Mouse (Mus musculus) forebrain, postnatal 0 days (tissue): ENCODE results near the gene Pfkfb4. TPM values are rescaled to one million over a fixed set of nuclear protein-coding genes. Genes with fewer than 3 reads are reported as not detected.

Source experiments
- ATAC-seq: fragments of 200-750 bp; cut with Nextera tagmentation; 2 replicates; pipeline ENCODE4 v1.8.0; 2017; ENCODE audit warnings: mild to moderate bottlenecking, moderate library complexity
- DNase-seq: peaks from one replicate; pipeline ENCODE4 v3.0.0-alpha.2; 2015
- H3K27ac ChIP-seq: fragments of 300-500 bp; sonication (generic); 2 replicates; pipeline ENCODE4 v1.5.1; 2014; ENCODE audit warnings: low read depth, mild to moderate bottlenecking, antibody characterized with exemption, low read length, moderate library complexity, mixed read lengths
- H3K27me3 ChIP-seq: fragments of 300-500 bp; sonication (generic); 2 replicates; pipeline ENCODE4 v1.6.1; 2014; ENCODE audit warnings: mild to moderate bottlenecking, low read length, mixed read lengths; ENCODE audit not compliant: insufficient read depth
- H3K36me3 ChIP-seq: fragments of 300-500 bp; sonication (generic); 2 replicates; pipeline ENCODE4 v1.6.1; 2014; ENCODE audit warnings: mild to moderate bottlenecking, moderate library complexity; ENCODE audit not compliant: insufficient read depth
- H3K4me1 ChIP-seq: fragments of 300-500 bp; sonication (generic); 2 replicates; pipeline ENCODE4 v1.6.1; 2014; ENCODE audit warnings: antibody characterized with exemption; ENCODE audit not compliant: insufficient read depth
- H3K4me2 ChIP-seq: fragments of 300-500 bp; sonication (generic); 2 replicates; pipeline ENCODE4 v1.6.1; 2014; ENCODE audit warnings: low read depth, mild to moderate bottlenecking, moderate library complexity
- H3K4me3 ChIP-seq: fragments of 300-500 bp; sonication (generic); 2 replicates; pipeline ENCODE4 v1.5.1; 2014; ENCODE audit warnings: low read depth, low read length, mixed read lengths
- H3K9ac ChIP-seq: fragments of 300-500 bp; sonication (generic); 2 replicates; pipeline ENCODE4 v1.6.1; 2014; ENCODE audit warnings: mild to moderate bottlenecking
- H3K9me3 ChIP-seq: fragments of 300-500 bp; sonication (generic); 2 replicates; pipeline ENCODE4 v1.6.1; 2016; ENCODE audit warnings: low read length
- CTCF ChIP-seq: sonication (generic); IDR thresholded peaks from 2 replicates; pipeline ENCODE4 v1.5.1; 2016; ENCODE audit warnings: antibody characterized with exemption, control low read depth, low read depth
- WGBS: fragments of 180-500 bp; shearing (Covaris S2); extraction: QIAGEN DNeasy Blood & Tissue Kit; methylation state at CpG from one replicate; pipeline ENCODE4 v1.1.7; 2014; 5-methylcytosine and 5-hydroxymethylcytosine counted together
- polyA plus RNA-seq: library from polyadenylated mRNA; unstranded; fragments of >200 nt; fragmentation: Nextera tagmentation; extraction: Ambion mirVana; gene quantifications from 2 replicates; pipeline ENCODE4 v1.2.1, GENCODE M21; 2015
- total RNA-seq: library from RNA; depleted of rRNA; stranded (reverse); fragments of >200 nt; gene quantifications from 2 replicates; pipeline ENCODE4 v1.2.3, GENCODE M21; 2014

Gene Pfkfb4
- total and polyA plus RNA-seq, 2 experiments from 2014 or later: 21.7 to 46.4 TPM

DNA sequence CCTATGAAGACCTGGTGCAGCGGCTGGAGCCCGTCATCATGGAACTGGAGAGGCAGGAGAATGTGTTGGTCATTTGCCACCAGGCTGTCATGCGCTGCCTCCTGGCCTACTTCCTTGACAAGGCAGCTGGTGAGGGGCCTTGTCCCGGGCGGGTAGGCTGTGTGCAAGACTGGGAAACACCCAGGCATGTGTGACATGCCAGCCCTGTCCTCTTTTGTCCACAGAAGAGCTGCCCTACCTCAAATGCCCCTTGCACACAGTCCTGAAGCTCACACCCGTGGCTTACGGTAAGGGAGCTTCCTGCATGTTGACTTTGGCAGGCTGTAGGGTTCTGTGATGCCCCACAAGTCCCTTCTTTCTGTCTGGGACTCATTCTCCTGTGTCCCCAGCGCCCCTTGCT lies 35.9 kb downstream of the Pfkfb4 start:
- no peaks in the 10 kb centered on the region for H3K9me3 ChIP-seq
- H3K4me2 ChIP-seq: no peak overlapping the region
- 86% methylated on average over 8 of the region's 8 CpGs for WGBS
- H3K27me3 ChIP-seq: no peaks in the 10 kb centered on the region
- H3K36me3 ChIP-seq: peaks cover 40% of the 10 kb centered on the region
- no peak overlapping the region for H3K9ac ChIP-seq
- H3K4me3 ChIP-seq: no peak overlapping the region
- TF ChIP-seq CTCF: no peak
- DNase-seq (no peak), ATAC-seq (no peak)
- no peak overlapping the region for H3K27ac ChIP-seq
- H3K4me1 ChIP-seq: no peaks in the 10 kb centered on the region

DNA sequence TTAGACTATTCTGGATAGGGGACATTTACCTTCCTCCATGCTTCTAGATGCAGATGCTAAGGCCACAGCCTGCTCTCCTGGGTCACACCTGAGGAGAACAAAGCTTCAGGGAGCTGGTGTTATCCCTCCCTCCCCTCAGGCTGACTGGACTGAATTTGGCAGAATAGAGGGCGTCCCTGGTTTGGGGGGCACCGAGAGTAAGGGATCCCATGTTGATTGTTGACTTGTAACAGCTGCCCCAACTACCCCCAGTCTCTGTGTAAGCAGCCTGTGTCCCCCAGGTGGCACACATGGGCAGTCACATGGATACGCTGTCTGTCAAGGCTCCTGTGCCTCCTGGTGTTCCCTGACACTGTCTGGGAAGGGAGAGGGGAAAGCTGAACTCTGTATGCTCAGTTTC lies 36.8 kb downstream of the Pfkfb4 start:
- ATAC-seq (no peak), DNase-seq (no peak)
- Histone ChIP-seq H3K27ac (no peak overlapping the region), H3K4me1 (no peaks in the 10 kb centered on the region), H3K27me3 (no peaks in the 10 kb centered on the region), H3K4me3 (no peak overlapping the region), H3K4me2 (no peak overlapping the region), H3K36me3 (peaks cover 36% of the 10 kb centered on the region), H3K9ac (no peak overlapping the region), H3K9me3 (no peaks in the 10 kb centered on the region)
- 85% methylated on average over 3 of the region's 3 CpGs for WGBS
- TF ChIP-seq CTCF: no peak

- Histone ChIP-seq H3K4me1 (no peaks in the 10 kb centered on the region), H3K9ac (no peak overlapping the region), H3K36me3 (peaks cover 36% of the 10 kb centered on the region), H3K4me2 (no peak overlapping the region), H3K27me3 (no peaks in the 10 kb centered on the region), H3K4me3 (no peak overlapping the region), H3K9me3 (no peaks in the 10 kb centered on the region), H3K27ac (no peak overlapping the region)
- ATAC-seq (no peak), DNase-seq (no peak)
- TF ChIP-seq CTCF: no peak
- WGBS: 89% methylated on average over 5 of the region's 5 CpGs
These were observed 37.3 kb downstream of the Pfkfb4 start for GRCm38 (mm10) chr9:109028919-109029318.

DNA sequence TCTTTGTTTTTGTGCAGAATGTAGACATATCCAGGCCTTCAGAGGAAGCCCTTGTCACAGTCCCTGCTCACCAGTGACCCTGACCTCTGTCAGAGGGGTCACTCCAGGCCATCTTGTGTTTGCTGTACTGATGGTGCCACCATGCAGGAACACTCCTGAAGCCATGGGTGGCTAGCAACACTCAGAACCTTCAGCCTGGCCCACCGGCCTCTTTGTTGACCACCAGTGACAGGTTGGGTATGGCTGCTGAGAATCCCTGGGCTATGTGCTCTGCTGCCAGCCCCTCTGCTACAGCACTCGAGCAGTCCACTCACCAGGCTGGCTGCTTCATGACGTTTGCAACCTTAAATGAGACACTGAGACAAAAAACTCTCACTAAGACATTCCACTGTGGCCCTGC lies 38.7 kb downstream of the Pfkfb4 start:
- H3K4me3 ChIP-seq: no peak overlapping the region
- TF ChIP-seq CTCF: no peak
- H3K27ac ChIP-seq: no peak overlapping the region
- H3K27me3 ChIP-seq: no peaks in the 10 kb centered on the region
- H3K4me1 ChIP-seq: no peaks in the 10 kb centered on the region
- H3K9ac ChIP-seq: no peak overlapping the region
- H3K9me3 ChIP-seq: no peaks in the 10 kb centered on the region
- H3K4me2 ChIP-seq: no peak overlapping the region
- 77% methylated on average over 3 of the region's 3 CpGs for WGBS
- DNase-seq: no peak
- H3K36me3 ChIP-seq: peaks cover 26% of the 10 kb centered on the region
- no peak for ATAC-seq

- DNase-seq (no peak), ATAC-seq (no peak)
- Histone ChIP-seq H3K4me2 (no peak overlapping the region), H3K9ac (no peak overlapping the region), H3K36me3 (peaks cover 26% of the 10 kb centered on the region), H3K9me3 (no peaks in the 10 kb centered on the region), H3K4me3 (no peak overlapping the region), H3K27ac (no peak overlapping the region), H3K27me3 (no peaks in the 10 kb centered on the region), H3K4me1 (no peaks in the 10 kb centered on the region)
- 94% methylated on average over 7 of the region's 7 CpGs for WGBS
- no peak for TF ChIP-seq CTCF
These were observed 39.4 kb downstream of the Pfkfb4 start for GRCm38 (mm10) chr9:109031001-109031400.

DNA sequence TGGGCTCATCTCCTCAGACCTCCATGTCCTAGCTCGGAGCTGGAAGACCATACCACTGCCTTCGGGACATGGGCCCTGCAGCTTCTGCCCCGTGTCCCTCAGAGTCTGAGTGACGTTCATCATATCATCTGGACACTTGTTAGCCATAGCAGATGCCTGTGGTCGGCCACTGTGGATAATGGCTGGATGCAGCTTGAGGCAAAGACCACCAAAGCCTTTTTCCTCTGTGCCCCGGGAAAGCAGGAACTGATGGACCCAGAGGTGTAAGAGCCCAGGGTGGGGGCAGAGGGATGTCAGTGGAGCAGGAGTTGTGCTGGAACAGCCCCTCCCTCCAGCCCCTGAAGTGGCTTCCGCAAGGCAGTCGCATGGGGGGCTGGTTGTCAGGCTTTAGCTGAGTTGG lies 40.1 kb downstream of the Pfkfb4 start:
- 88% methylated on average over 8 of the region's 8 CpGs for WGBS
- no peak for ATAC-seq
- DNase-seq: no peak

GRCm38 (mm10) chr9:109032435-109032834 lies 40.9 kb downstream of the Pfkfb4 start:
- H3K4me1 ChIP-seq: no peaks in the 10 kb centered on the region
- no peak for DNase-seq
- peaks cover 17% of the 10 kb centered on the region; the same call in 1 of the 2 replicates for H3K36me3 ChIP-seq
- no peaks in the 10 kb centered on the region for H3K9me3 ChIP-seq
- no peak for TF ChIP-seq CTCF
- H3K4me2 ChIP-seq: no peak overlapping the region
- no peak overlapping the region for H3K4me3 ChIP-seq
- H3K27ac ChIP-seq: no peak overlapping the region
- no peak for ATAC-seq
- H3K27me3 ChIP-seq: no peaks in the 10 kb centered on the region
- H3K9ac ChIP-seq: no peak overlapping the region
- 84% methylated on average over 6 of the region's 6 CpGs for WGBS

More for the DNA sequence above, 40.1 kb downstream of the Pfkfb4 start:
- Histone ChIP-seq H3K9ac (no peak overlapping the region), H3K36me3 (peaks cover 21% of the 10 kb centered on the region), H3K27ac (no peak overlapping the region), H3K9me3 (no peaks in the 10 kb centered on the region), H3K4me3 (no peak overlapping the region), H3K27me3 (no peaks in the 10 kb centered on the region), H3K4me2 (no peak overlapping the region), H3K4me1 (no peaks in the 10 kb centered on the region)
- TF ChIP-seq CTCF: no peak
